Mouse (Mus musculus): Measurements from ENCODE around the gene Trim54. TPM values are rescaled to one million over a fixed set of nuclear protein-coding genes. Genes with fewer than 3 reads are reported as not detected.

Trim54 gene
- total RNA-seq (2023), result not detected

DNA sequence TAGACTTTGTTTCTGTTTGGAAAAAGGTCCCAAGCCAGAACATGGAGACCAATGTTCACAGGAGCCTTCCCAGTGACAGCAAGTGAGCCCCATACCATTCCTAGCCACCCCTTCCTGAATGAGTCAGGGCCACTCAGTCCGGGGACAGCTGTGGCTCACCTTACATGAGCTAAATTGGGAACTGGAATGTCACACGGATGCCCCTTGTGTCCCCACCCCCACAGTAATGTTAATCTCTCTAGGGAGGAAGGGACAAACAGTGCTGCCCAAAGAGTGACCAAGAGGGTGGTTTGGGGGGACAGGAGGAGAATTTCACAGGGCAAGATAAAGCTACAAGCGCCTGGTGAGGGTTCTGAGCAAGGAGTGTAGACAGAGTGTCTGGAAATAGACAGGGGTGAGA lies at the start of gene Trim54:
Gene Trim54, plus strand, starts transcription at position 359 of the 400 bp plus-strand sequence.

GRCm38 (mm10) chr5:31105814-31106335 lies 10.6 kb upstream of the Trim54 start, which contains the start of gene Dnajc5g:
Gene Dnajc5g (plus strand): TSS chr5:31106285.

DNA sequence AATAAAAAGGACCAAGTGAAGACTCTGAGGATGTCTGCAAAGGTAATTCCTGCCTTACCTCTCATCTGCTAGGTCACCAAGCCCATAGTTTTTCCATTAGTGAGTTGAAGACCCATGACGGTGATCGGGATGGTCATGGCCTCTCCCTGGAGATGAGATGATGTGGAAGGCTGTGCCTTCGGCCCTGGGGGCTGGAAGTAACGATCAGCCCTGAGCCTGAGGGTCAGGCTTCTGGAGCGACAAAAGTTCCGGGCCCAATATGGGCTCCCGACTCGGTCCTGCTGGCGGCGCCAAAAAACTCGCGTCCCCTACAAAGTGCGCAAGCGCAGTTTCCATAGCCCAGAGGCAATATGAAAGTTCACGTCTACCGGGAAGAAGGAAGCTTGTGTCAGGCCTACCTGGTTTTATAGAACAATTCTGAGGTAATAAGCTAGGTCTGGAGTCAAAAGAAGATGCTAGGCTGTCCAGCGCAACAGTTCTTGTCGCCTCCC lies 8.5 kb upstream of the Trim54 start, which contains the start of gene Slc30a3:
Gene Slc30a3, minus strand, starts transcription at position 238 of the 491 bp plus-strand sequence.

GRCm38 (mm10) chr5:31138241-31138967 lies 21.9 kb downstream of the Trim54 start, which contains the start of gene Ucn:
Gene Ucn (minus strand): TSS chr5:31138829.

DNA sequence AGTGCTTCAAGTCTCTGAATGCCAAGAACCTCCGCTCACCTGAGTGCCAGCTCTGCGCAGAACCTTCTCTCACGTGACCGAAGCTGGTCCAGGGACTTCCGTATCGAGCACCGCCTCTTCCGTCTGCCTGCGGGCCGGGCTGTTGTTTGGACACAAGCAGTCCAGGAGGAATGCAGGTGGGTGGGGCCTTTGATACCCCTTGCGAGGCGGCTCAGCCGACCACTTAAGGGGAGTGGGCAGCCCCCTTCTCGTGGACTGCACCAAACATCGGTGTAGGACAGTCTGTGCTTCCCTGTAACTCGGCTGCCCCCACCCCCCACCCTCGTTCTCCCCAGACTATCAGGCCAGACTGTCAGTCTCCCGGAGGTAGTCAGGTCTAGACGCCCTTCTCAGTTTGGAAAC lies 37.6 kb downstream of the Trim54 start, which contains the start of gene Mpv17:
Gene Mpv17, minus strand, starts transcription at position 100 of the 402 bp plus-strand sequence.

GRCm38 (mm10) chr5:31179766-31180630 lies 63.5 kb downstream of the Trim54 start, which contains the start of the genes Gm29609 and Gtf3c2:
Gene Gm29609 (minus strand): TSS chr5:31179911.
Gene Gtf3c2 (minus strand): TSS chr5:31180144.

Other genes with a start within 250 kb of the Trim54 start
- 10 to 100 TPM; 55.5 to 55.8 TPM for gene Tmem214, start 248.7 kb upstream of the Trim54 start, total RNA-seq (2023)
- gene Agbl5, start 228.0 kb upstream of the Trim54 start, total RNA-seq (2023), result 10 to 100 TPM; 24.7 to 24.9 TPM
- gene Ost4, start 208.9 kb upstream of the Trim54 start, total RNA-seq (2023), result 100 to 1,000 TPM; 180 to 190 TPM
- gene Emilin1, start 203.3 kb upstream of the Trim54 start, total RNA-seq (2023), result under 1 TPM; 0.73 to 0.98 TPM
- gene Khk, start 195.3 kb upstream of the Trim54 start, total RNA-seq (2023), result 10 to 100 TPM; 15.4 to 18.0 TPM
- not detected for gene Cgref1, start 171.1 kb upstream of the Trim54 start, total RNA-seq (2023)
- gene Preb, start 156.4 kb upstream of the Trim54 start, total RNA-seq (2023), result 100 to 1,000 TPM; 166 to 187 TPM
- not detected for gene Tcf23, start 148.1 kb upstream of the Trim54 start, total RNA-seq (2023)
- 10 to 100 TPM; 25.9 to 48.3 TPM for gene Atraid, start 68.4 kb upstream of the Trim54 start, total RNA-seq (2023)
- gene Slc5a6, start 67.8 kb upstream of the Trim54 start, total RNA-seq (2023), result 10 to 100 TPM; 12.3 to 12.4 TPM
- 10 to 100 TPM; 51.5 to 66.7 TPM for gene Cad, start 61.9 kb upstream of the Trim54 start, total RNA-seq (2023)
- not detected for gene Dnajc5g, start 10.4 kb upstream of the Trim54 start, total RNA-seq (2023)
- under 1 TPM in 1 of 2 experiments, not detected in 1; 0.55 TPM for gene Slc30a3, start 8.5 kb upstream of the Trim54 start, total RNA-seq (2023)
- gene Ucn, start 22.1 kb downstream of the Trim54 start, total RNA-seq (2023), result not detected
- 10 to 100 TPM; 24.0 to 27.0 TPM for gene Mpv17, start 37.5 kb downstream of the Trim54 start, total RNA-seq (2023)
- gene Gm29609, start 63.2 kb downstream of the Trim54 start, total RNA-seq (2023), result 1 to 10 TPM; 5.5 to 8.1 TPM
- gene Gtf3c2, start 63.4 kb downstream of the Trim54 start, total RNA-seq (2023), result 100 to 1,000 TPM; 206 to 216 TPM
- 10 to 100 TPM; 87.5 to 89.2 TPM for gene Snx17, start 76.5 kb downstream of the Trim54 start, total RNA-seq (2023)
- gene Eif2b4, start 76.7 kb downstream of the Trim54 start, total RNA-seq (2023), result 10 to 100 TPM; 39.8 to 43.5 TPM
- gene Zfp513, start 85.6 kb downstream of the Trim54 start, total RNA-seq (2023), result 10 to 100 TPM; 64.4 to 65.3 TPM
- 100 to 1,000 TPM; 127 to 149 TPM for gene Ppm1g, start 104.0 kb downstream of the Trim54 start, total RNA-seq (2023)
- 100 to 1,000 TPM; 280 to 339 TPM for gene Nrbp1, start 124.2 kb downstream of the Trim54 start, total RNA-seq (2023)
- 1 to 10 TPM; 1.5 to 2.7 TPM for gene Gm9970, start 124.5 kb downstream of the Trim54 start, total RNA-seq (2023)
- gene Krtcap3, start 135.0 kb downstream of the Trim54 start, total RNA-seq (2023), result 10 to 100 TPM; 19.0 to 25.7 TPM
- 10 to 100 TPM; 45.7 to 49.5 TPM for gene Ift172, start 174.4 kb downstream of the Trim54 start, total RNA-seq (2023)
- 1 to 10 TPM; 1.3 to 1.4 TPM for gene Fndc4, start 179.4 kb downstream of the Trim54 start, total RNA-seq (2023)
- not detected for gene Gckr, start 180.7 kb downstream of the Trim54 start, total RNA-seq (2023)

Measured in B cell, adult 67 days (primary cell).